Mouse (Mus musculus): ENCODE results near the gene Otub1. TPM values are rescaled to one million over a fixed set of nuclear protein-coding genes. Genes with fewer than 3 reads are reported as not detected.

Otub1 gene
- total RNA-seq, 1 experiment = 117 TPM

- Histone ChIP-seq H3K9me3 (ENCODE audit: control insufficient read depth, insufficient read depth, low read depth, low read length) (no peaks in the 10 kb centered on the region), H3K4me1 (ENCODE audit: control insufficient read depth in 2 of 2, insufficient read depth in 2 of 2, low read length in 2 of 2, poor library complexity in 1 of 2) (peaks cover 3 to 7% of the 10 kb centered on the region in 2 experiments; a peak in 2 of 4 replicates), H3K36me3 (ENCODE audit: control insufficient read depth, insufficient read depth, low read length, poor library complexity, severe bottlenecking) (no peaks in the 10 kb centered on the region), H3K9ac (ENCODE audit: insufficient read depth, low read depth, low read length, poor library complexity, severe bottlenecking) (no peak overlapping the region), H3K27ac (ENCODE audit: insufficient read depth, low read depth, low read length, poor library complexity, severe bottlenecking) (no peak overlapping the region), H3K4me3 (ENCODE audit: insufficient read depth in 1 of 2, low read depth in 1 of 2, low read length in 2 of 2, poor library complexity in 1 of 2, severe bottlenecking in 1 of 2) (peak overlapping the region; percentile 36 to 38; a peak in 2 of 4 replicates)
- DNase-seq (ENCODE audit: low read depth, low spot score) = no peak
- in situ Hi-C loops (cut with MboI; ENCODE audit: low sequenced_read_pairs in 2 of 2, unreplicated experiment in 2 of 2) = no loop called here
- TF ChIP-seq CHD2 (IDR thresholded peaks at IDR 0.05; ENCODE audit: low read depth, low read length) (no peak), ZNF384 (IDR thresholded peaks at IDR 0.05; ENCODE audit: low read depth, low read length) (no peak), ZC3H11A (IDR thresholded peaks at IDR 0.05; ENCODE audit: borderline replicate concordance, low read depth, low read length) (no peak), MAFK (IDR thresholded peaks at IDR 0.05; ENCODE audit: insufficient read depth, low read depth, low read length) (no peak), HCFC1 (IDR thresholded peaks at IDR 0.05; ENCODE audit: borderline replicate concordance, insufficient read depth, low read length) (no peak)
Observed at GRCm38 (mm10) chr19:7157734-7158133, 48.4 kb downstream of the Otub1 start.

- DNase-seq (ENCODE audit: low read depth, low spot score) = no peak
- Histone ChIP-seq H3K9me3 (ENCODE audit: control insufficient read depth, insufficient read depth, low read depth, low read length) (no peaks in the 10 kb centered on the region), H3K4me1 (ENCODE audit: control insufficient read depth in 2 of 2, insufficient read depth in 2 of 2, low read length in 2 of 2, poor library complexity in 1 of 2) (peaks cover 3 to 7% of the 10 kb centered on the region in 2 experiments; a peak in 2 of 4 replicates), H3K4me3 (ENCODE audit: insufficient read depth in 1 of 2, low read depth in 1 of 2, low read length in 2 of 2, poor library complexity in 1 of 2, severe bottlenecking in 1 of 2) (no peak overlapping the region), H3K9ac (ENCODE audit: insufficient read depth, low read depth, low read length, poor library complexity, severe bottlenecking) (no peak overlapping the region), H3K27ac (ENCODE audit: insufficient read depth, low read depth, low read length, poor library complexity, severe bottlenecking) (no peak overlapping the region), H3K36me3 (ENCODE audit: control insufficient read depth, insufficient read depth, low read length, poor library complexity, severe bottlenecking) (no peaks in the 10 kb centered on the region)
- in situ Hi-C loops (cut with MboI; ENCODE audit: low sequenced_read_pairs in 2 of 2, unreplicated experiment in 2 of 2) = no loop called here
- TF ChIP-seq HCFC1 (IDR thresholded peaks at IDR 0.05; ENCODE audit: borderline replicate concordance, insufficient read depth, low read length) (no peak), ZNF384 (IDR thresholded peaks at IDR 0.05; ENCODE audit: low read depth, low read length) (no peak), MAFK (IDR thresholded peaks at IDR 0.05; ENCODE audit: insufficient read depth, low read depth, low read length) (no peak), CHD2 (IDR thresholded peaks at IDR 0.05; ENCODE audit: low read depth, low read length) (no peak), ZC3H11A (IDR thresholded peaks at IDR 0.05; ENCODE audit: borderline replicate concordance, low read depth, low read length) (no peak)
Observed at GRCm38 (mm10) chr19:7155196-7155595, 50.9 kb downstream of the Otub1 start.

- H3K9ac ChIP-seq (ENCODE audit: insufficient read depth, low read depth, low read length, poor library complexity, severe bottlenecking) = no peak overlapping the region
- TF ChIP-seq CHD2 (IDR thresholded peaks at IDR 0.05; ENCODE audit: low read depth, low read length) = no peak
- no peak for TF ChIP-seq HCFC1 (IDR thresholded peaks at IDR 0.05; ENCODE audit: borderline replicate concordance, insufficient read depth, low read length)
- TF ChIP-seq ZC3H11A (IDR thresholded peaks at IDR 0.05; ENCODE audit: borderline replicate concordance, low read depth, low read length) = no peak
- TF ChIP-seq ZNF384 (IDR thresholded peaks at IDR 0.05; ENCODE audit: low read depth, low read length) = no peak
- no peak for TF ChIP-seq MAFK (IDR thresholded peaks at IDR 0.05; ENCODE audit: insufficient read depth, low read depth, low read length)
- no peak overlapping the region for H3K27ac ChIP-seq (ENCODE audit: insufficient read depth, low read depth, low read length, poor library complexity, severe bottlenecking)
- no peaks in the 10 kb centered on the region for H3K9me3 ChIP-seq (ENCODE audit: control insufficient read depth, insufficient read depth, low read depth, low read length)
- H3K4me1 ChIP-seq (ENCODE audit: control insufficient read depth in 2 of 2, insufficient read depth in 2 of 2, low read length in 2 of 2, poor library complexity in 1 of 2) = peaks cover 0 to 2% of the 10 kb centered on the region in 2 experiments; a peak in 1 of 4 replicates
- H3K4me3 ChIP-seq (ENCODE audit: insufficient read depth in 1 of 2, low read depth in 1 of 2, low read length in 2 of 2, poor library complexity in 1 of 2, severe bottlenecking in 1 of 2) = no peak overlapping the region
- H3K36me3 ChIP-seq (ENCODE audit: control insufficient read depth, insufficient read depth, low read length, poor library complexity, severe bottlenecking) = no peaks in the 10 kb centered on the region
- DNase-seq (ENCODE audit: low read depth, low spot score) = no peak
- in situ Hi-C loops (cut with MboI; ENCODE audit: low sequenced_read_pairs in 2 of 2, unreplicated experiment in 2 of 2) = no loop called here
Observed at GRCm38 (mm10) chr19:7153232-7153631, 52.9 kb downstream of the Otub1 start.

- in situ Hi-C loops (cut with MboI; ENCODE audit: low sequenced_read_pairs in 2 of 2, unreplicated experiment in 2 of 2) = no loop called here
Observed at GRCm38 (mm10) chr19:7151927-7152653, 54.0 kb downstream of the Otub1 start.

More at GRCm38 (mm10) chr19:7151927-7152653, 54.0 kb downstream of the Otub1 start:
- H3K9ac ChIP-seq (ENCODE audit: insufficient read depth, low read depth, low read length, poor library complexity, severe bottlenecking) = no peak overlapping the region
- no peak overlapping the region for H3K4me3 ChIP-seq (ENCODE audit: insufficient read depth in 1 of 2, low read depth in 1 of 2, low read length in 2 of 2, poor library complexity in 1 of 2, severe bottlenecking in 1 of 2)
- TF ChIP-seq CHD2 (IDR thresholded peaks at IDR 0.05; ENCODE audit: low read depth, low read length) (no peak), MAFK (IDR thresholded peaks at IDR 0.05; ENCODE audit: insufficient read depth, low read depth, low read length) (no peak), ZNF384 (IDR thresholded peaks at IDR 0.05; ENCODE audit: low read depth, low read length) (no peak), ZC3H11A (IDR thresholded peaks at IDR 0.05; ENCODE audit: borderline replicate concordance, low read depth, low read length) (no peak)
- H3K27ac ChIP-seq (ENCODE audit: insufficient read depth, low read depth, low read length, poor library complexity, severe bottlenecking) = no peak overlapping the region
- no peaks in the 10 kb centered on the region for H3K36me3 ChIP-seq (ENCODE audit: control insufficient read depth, insufficient read depth, low read length, poor library complexity, severe bottlenecking)
- DNase-seq (ENCODE audit: low read depth, low spot score) = no peak
- H3K9me3 ChIP-seq (ENCODE audit: control insufficient read depth, insufficient read depth, low read depth, low read length) = no peaks in the 10 kb centered on the region
- 0 out of 4 replicates have a peak, but pooled peaks cover 0 to 2% of the 10 kb centered on the region in 2 experiments for H3K4me1 ChIP-seq (ENCODE audit: control insufficient read depth in 2 of 2, insufficient read depth in 2 of 2, low read length in 2 of 2, poor library complexity in 1 of 2)
